Mouse (Mus musculus) stomach, embryonic 16.5 days (tissue): ENCODE measurements around the gene Rpp21. TPM values are rescaled to one million over a fixed set of nuclear protein-coding genes. Genes with fewer than 3 reads are reported as not detected.
"Not testable (repeated sequence)": the region's sequence is repeated elsewhere in the genome, so short reads cannot be mapped to it uniquely, and the experiment has no call there.

Source experiments
- ATAC-seq: fragments of 200-750 bp; cut with Nextera tagmentation; 2 replicates; pipeline ENCODE4 v1.8.0; 2017; ENCODE audit warnings: moderate number of reproducible peaks, moderate TSS enrichment; ENCODE audit not compliant: insufficient read depth, low FRiP score
- H3K27ac ChIP-seq: fragments of 300-500 bp; sonication (generic); 2 replicates; pipeline ENCODE4 v1.5.1; 2014; ENCODE audit warnings: low read length
- H3K27me3 ChIP-seq: fragments of 300-500 bp; sonication (generic); 2 replicates; pipeline ENCODE4 v1.6.1; 2014; ENCODE audit warnings: low read length, control low read depth, mixed read lengths; ENCODE audit not compliant: control insufficient read depth, insufficient read depth
- H3K36me3 ChIP-seq: fragments of 300-500 bp; sonication (generic); 2 replicates; pipeline ENCODE4 v1.6.1; 2014; ENCODE audit warnings: low read length; ENCODE audit not compliant: control insufficient read depth, insufficient read depth
- H3K4me1 ChIP-seq: fragments of 300-500 bp; sonication (generic); 2 replicates; pipeline ENCODE4 v1.6.1; 2014; ENCODE audit warnings: low read length, control low read depth, mixed read lengths; ENCODE audit not compliant: control insufficient read depth, insufficient read depth
- H3K4me2 ChIP-seq: fragments of 300-500 bp; sonication (generic); 2 replicates; pipeline ENCODE4 v1.6.1; 2014; ENCODE audit warnings: low read depth, low read length, mixed read lengths
- H3K4me3 ChIP-seq: fragments of 300-500 bp; sonication (generic); replicated peaks from 2 replicates; pipeline ENCODE4 v1.5.1; 2014; ENCODE audit warnings: mild to moderate bottlenecking, low read length
- H3K9ac ChIP-seq: fragments of 300-500 bp; sonication (generic); 2 replicates; pipeline ENCODE4 v1.6.1; 2014; ENCODE audit warnings: low read length
- H3K9me3 ChIP-seq: fragments of 300-500 bp; sonication (generic); replicated peaks from 2 replicates; pipeline ENCODE4 v1.6.1; 2016; ENCODE audit warnings: low read length, control low read depth; ENCODE audit not compliant: control insufficient read depth
- whole genome bisulfite sequencing: fragments of 180-500 bp; shearing (Covaris S2); extraction: QIAGEN DNeasy Blood & Tissue Kit; methylation state at CpG from one replicate; pipeline ENCODE4 v1.1.7; 2014; 5-methylcytosine and 5-hydroxymethylcytosine counted together
- polyA plus RNA-seq: library from polyadenylated mRNA; unstranded; fragments of >200 nt; fragmentation: Nextera tagmentation; extraction: Ambion mirVana; gene quantifications from 2 replicates; pipeline ENCODE4 v1.2.1, GENCODE M21; 2015

The Rpp21 gene
- polyA plus RNA-seq, 1 experiment from 2014 or later: 112 TPM

DNA sequence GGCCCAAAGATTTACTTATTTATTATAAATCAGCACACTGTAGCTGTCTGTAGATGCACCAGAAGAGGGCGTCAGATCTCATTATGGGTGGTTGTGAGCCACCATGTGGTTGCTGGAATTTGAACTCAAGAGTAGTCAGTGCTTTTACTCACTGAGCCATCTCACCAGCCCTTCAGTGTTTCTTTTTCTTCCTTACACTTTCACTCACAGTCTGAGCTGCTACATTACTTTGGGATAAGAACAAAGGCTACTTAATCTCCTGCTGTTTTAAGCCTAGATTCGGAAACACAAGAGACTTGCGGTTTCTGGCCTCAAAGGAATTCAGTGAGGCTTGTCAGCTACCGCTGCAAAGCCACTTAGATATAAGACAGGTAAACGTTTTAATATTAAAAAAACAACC is 13.8 kb downstream of the Rpp21 start:
- Histone ChIP-seq H3K4me1 (0 out of 2 replicates have a peak, but pooled peaks cover 6% of the 10 kb centered on the region), H3K4me3 (no peak overlapping the region), H3K27ac (no peak overlapping the region), H3K27me3 (no peaks in the 10 kb centered on the region), H3K9ac (no peak overlapping the region), H3K4me2 (no peak overlapping the region), H3K9me3 (no peaks in the 10 kb centered on the region), H3K36me3 (no peaks in the 10 kb centered on the region)
- 36% methylated on average over 5 of the region's 5 CpGs for WGBS
- ATAC-seq: no peak

DNA sequence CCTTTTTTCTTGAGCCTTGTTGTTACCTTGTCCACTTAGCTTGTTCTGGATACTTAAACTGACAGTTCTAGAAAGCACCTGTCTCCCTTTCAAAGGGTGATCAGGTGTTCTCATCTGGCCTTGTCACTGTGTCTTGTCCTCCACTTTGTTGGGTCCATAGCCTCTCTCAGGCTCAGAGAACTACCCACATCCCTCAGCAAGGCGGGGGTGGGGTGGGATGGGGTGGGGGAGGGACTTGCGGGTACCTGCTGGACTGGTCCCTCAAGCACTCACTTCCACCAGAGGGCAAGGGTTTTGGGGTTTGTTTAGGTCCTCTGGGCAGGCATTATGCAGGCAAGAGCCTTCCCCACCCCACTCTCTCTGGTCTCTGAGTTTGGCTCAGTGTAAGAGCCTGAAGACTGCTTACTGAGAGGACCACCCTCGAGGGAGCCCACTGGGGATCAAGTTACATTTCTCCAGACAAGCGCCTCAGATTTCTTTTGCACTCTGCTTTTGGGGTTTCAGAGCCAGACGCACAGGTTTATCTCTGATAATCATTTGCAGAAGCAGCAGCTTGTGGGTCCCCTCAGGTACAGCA is 17.1 kb downstream of the Rpp21 start:
- Histone ChIP-seq H3K9me3 (no peaks in the 10 kb centered on the region), H3K27ac (no peak overlapping the region), H3K4me1 (0 out of 2 replicates have a peak, but pooled peaks cover 6% of the 10 kb centered on the region), H3K4me2 (0 out of 2 replicates have a peak overlapping the region, but pooled peaks have one; percentile 19), H3K9ac (peak overlapping the region; percentile 31; the same call in 1 of the 2 replicates), H3K4me3 (no peak overlapping the region; the same call in 1 of the 2 replicates), H3K27me3 (no peaks in the 10 kb centered on the region; the same call in 1 of the 2 replicates), H3K36me3 (no peaks in the 10 kb centered on the region)
- WGBS: 8% methylated on average over 5 of the region's 5 CpGs
- 0 out of 2 replicates have a peak, but pooled peaks have one; percentile 33 for ATAC-seq

DNA sequence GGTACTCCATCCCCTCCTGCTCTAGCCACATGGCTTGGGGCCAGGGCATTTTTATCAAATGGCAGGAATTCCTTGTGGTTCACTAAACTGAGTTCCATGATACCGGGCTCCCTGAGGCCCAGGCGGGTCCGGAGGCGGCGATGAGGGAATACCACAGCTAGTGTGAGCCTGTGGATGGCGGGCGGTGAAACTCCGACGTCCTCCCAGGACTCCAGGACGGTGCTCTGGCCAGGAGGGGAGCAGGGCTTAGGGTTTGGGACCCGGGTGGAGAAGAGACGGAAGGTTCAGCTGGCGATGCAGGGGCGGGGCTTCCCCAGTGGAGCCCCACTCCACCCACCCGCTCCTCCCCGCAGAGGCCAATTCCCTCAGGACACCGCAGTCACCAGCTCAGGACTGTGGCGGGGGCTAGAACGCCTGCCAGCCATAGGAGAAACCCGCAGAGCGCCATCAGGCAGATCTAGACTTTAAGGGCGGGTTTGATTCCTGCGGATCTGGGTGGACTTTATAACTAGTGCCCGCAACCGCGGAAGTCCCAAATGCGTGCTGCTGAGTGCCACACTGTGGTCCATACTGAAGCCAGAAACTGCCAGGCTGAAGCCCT is 20.4 kb downstream of the Rpp21 start:
- 0 out of 2 replicates have a peak, but pooled peaks cover 6% of the 10 kb centered on the region for H3K4me1 ChIP-seq
- 4% methylated on average over 27 of the region's 27 CpGs for WGBS
- peaks cover 3% of the 10 kb centered on the region; the same call in 1 of the 2 replicates for H3K27me3 ChIP-seq
- no peaks in the 10 kb centered on the region for H3K36me3 ChIP-seq
- peak overlapping the region; percentile 61 for H3K9ac ChIP-seq
- H3K9me3 ChIP-seq: no peaks in the 10 kb centered on the region
- peak overlapping the region; percentile 74 for H3K4me2 ChIP-seq
- peak overlapping the region; percentile 45 for H3K4me3 ChIP-seq
- peak; percentile 47; the same call in 1 of the 2 replicates for ATAC-seq
- H3K27ac ChIP-seq: no peak overlapping the region

DNA sequence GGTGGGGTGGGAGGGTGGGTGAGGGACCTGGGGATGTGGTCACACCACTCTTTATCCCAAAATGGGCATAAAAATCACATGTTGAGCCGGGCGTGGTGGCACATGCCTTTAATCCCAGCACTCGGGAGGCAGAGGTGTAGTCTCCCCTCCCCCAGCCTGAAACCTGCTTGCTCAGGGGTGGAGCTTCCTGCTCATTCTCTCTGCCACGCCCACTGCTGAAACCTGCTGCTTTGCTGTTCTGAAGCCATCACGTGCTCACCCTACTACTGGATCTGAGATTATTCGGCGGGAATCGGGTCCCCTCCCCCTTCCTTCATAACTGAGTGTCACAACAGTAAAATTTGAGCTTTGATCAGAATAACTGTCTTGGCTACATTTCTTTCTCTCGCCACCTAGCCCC is 22.6 kb downstream of the Rpp21 start:
- not testable (repeated sequence) for ATAC-seq, H3K4me3 ChIP-seq, H3K9ac ChIP-seq, H3K27ac ChIP-seq, H3K36me3 ChIP-seq, H3K4me2 ChIP-seq, H3K9me3 ChIP-seq, H3K4me1 ChIP-seq
- H3K27me3 ChIP-seq: peaks cover 14% of the 10 kb centered on the region
- WGBS: 19% methylated on average over 8 of the region's 9 CpGs

DNA sequence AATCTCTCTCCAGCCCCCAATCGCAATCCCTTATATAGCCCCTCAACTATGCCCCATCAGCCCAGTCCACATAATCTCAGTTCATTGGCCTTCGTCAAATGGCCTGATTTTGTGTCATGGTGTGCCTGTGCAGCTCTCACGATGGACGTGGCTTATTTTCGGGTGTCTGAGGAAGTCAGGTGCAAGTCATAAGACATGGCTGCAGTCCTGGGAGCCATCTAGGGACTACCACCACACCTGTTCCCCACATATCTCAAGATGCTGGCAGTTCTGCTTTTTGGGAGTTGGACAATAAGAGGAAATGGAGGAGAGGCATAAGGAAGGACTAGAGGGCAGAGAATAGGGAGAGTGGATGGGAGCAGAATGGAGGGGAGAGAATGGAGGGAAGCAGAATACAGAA is 24.3 kb downstream of the Rpp21 start:
- H3K27ac ChIP-seq: no peak overlapping the region
- no peak overlapping the region for H3K9ac ChIP-seq
- no peak for ATAC-seq
- WGBS: 75% methylated on average over 5 of the region's 5 CpGs
- no peaks in the 10 kb centered on the region for H3K36me3 ChIP-seq
- H3K27me3 ChIP-seq: peaks cover 30% of the 10 kb centered on the region
- no peaks in the 10 kb centered on the region for H3K4me1 ChIP-seq
- H3K4me3 ChIP-seq: no peak overlapping the region
- H3K9me3 ChIP-seq: no peaks in the 10 kb centered on the region
- no peak overlapping the region for H3K4me2 ChIP-seq

DNA sequence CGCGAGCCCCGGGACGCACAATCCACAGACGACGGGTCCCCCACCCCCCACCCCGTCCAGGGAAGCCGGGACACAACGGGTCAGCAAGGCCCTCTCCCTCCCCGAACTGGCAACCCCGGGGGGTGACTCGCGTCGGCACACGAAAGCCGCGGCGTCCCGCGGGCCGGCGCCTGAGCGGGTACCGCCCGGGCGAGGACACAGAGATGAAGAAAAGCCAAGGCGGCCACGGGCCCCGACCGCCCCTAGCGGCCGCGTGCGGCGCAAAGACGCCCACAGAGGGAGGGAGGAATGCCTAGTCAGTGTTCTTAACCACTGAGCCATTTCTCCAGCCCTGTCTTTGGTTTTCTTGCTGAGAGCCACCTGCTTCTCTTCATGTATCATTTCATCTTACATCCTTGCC is 26.6 kb downstream of the Rpp21 start:
- Histone ChIP-seq H3K27ac (no peak overlapping the region), H3K36me3 (no peaks in the 10 kb centered on the region), H3K4me3 (no peak overlapping the region), H3K9ac (no peak overlapping the region), H3K4me1 (no peaks in the 10 kb centered on the region), H3K4me2 (no peak overlapping the region), H3K9me3 (no peaks in the 10 kb centered on the region), H3K27me3 (peaks cover 39% of the 10 kb centered on the region)
- WGBS: 7% methylated on average over 36 of the region's 36 CpGs
- ATAC-seq: no peak

DNA sequence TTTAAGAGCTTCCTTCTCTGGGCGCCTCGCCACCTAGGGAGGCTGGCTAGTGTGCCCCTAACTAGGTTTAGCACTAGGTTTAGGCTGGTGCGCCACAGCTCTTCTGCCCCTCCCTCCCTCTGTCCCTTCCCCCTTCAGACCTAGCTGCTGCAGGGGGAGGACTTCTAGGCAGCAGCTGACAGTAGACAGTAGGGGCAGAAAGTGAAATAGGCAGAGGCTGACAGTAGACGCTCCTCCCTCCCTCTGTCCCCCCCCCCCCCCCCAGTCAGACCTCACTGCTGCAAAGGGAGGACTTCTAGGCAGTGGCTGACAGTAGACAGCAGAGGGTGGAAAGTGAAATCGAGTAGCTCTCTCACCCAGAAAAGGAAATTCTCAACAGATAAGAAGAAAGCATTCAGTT is 28.8 kb downstream of the Rpp21 start:
- no peak for ATAC-seq
- Histone ChIP-seq H3K27ac (no peak overlapping the region), H3K4me3 (no peak overlapping the region), H3K9ac (no peak overlapping the region), H3K4me2 (no peak overlapping the region), H3K36me3 (no peaks in the 10 kb centered on the region), H3K9me3 (no peaks in the 10 kb centered on the region), H3K4me1 (no peaks in the 10 kb centered on the region), H3K27me3 (peaks cover 52% of the 10 kb centered on the region)
- WGBS: 8% methylated on average over 5 of the region's 5 CpGs

DNA sequence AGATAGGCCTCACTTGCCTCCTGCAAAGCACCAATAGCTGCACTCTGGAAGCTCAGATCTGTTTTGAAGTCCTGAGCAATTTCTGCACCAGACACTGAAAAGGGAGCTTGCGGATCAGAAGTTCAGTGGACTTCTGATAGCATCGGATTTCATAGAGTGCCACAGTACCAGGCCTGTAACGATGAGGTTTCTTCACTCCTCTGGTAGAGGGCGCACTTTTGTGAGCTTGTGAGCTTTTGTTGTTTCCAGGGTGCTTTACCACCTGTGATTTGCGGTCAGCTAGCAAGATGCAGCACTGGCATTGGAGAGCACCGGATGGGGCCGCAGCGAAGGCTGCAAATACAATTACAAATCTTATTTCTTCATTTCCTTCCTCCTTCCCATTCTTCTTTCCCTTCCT is 30.9 kb downstream of the Rpp21 start:
- no peak for ATAC-seq
- Histone ChIP-seq H3K4me3 (no peak overlapping the region), H3K4me2 (no peak overlapping the region), H3K27ac (no peak overlapping the region), H3K4me1 (no peaks in the 10 kb centered on the region), H3K27me3 (peaks cover 52% of the 10 kb centered on the region), H3K9me3 (no peaks in the 10 kb centered on the region), H3K36me3 (no peaks in the 10 kb centered on the region), H3K9ac (no peak overlapping the region)
- WGBS: 20% methylated on average over 8 of the region's 8 CpGs

DNA sequence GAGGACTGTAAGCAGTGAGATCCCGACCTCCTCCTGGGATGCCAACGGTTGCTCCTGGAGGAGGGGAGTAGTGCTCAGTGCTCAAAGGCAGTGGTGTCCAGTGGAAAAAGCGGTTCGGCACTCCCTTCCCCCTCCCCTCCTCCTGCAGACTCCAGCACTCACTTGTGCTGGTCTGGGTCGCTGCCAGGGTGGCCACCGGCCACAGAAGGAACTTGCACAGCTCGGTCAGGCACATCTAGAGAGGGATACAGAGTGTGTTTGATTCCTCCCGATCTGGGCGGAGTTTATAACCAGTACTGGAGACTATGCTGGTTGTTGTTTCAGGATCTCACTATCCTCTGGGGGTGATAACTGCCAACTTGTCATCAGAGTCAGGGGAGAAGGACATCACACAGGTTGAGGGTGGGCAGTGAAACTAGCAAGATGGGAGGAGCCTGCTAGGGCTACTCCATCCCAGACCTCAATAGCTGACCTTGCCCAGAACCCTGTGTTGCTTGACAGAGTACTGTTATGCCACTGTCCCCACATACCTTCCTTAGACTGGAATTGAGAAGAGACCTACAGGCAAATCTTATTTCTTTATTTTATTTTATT is 32.5 kb downstream of the Rpp21 start:
- Histone ChIP-seq H3K4me2 (no peak overlapping the region), H3K27ac (no peak overlapping the region), H3K27me3 (peaks cover 46% of the 10 kb centered on the region), H3K4me1 (no peaks in the 10 kb centered on the region), H3K36me3 (no peaks in the 10 kb centered on the region), H3K4me3 (no peak overlapping the region), H3K9me3 (no peaks in the 10 kb centered on the region), H3K9ac (no peak overlapping the region)
- 13% methylated on average over 9 of the region's 9 CpGs for WGBS
- ATAC-seq: no peak
